Mouse (Mus musculus) cortical plate, adult 2 months (tissue): Measurements from ENCODE around the gene Slc7a5.

ENCODE experiments used
- CTCF ChIP-seq: fragments of 200-500 bp; IDR thresholded peaks from 2 replicates; pipeline ENCODE4 v1.5.1; 2011; ENCODE audit warnings: mild to moderate bottlenecking, control low read depth, low read length; ENCODE audit not compliant: insufficient read depth; ENCODE audit errors: extremely low read depth
- POLR2A ChIP-seq: fragments of 200-500 bp; IDR thresholded peaks from 2 replicates; pipeline ENCODE4 v1.6.1; 2011; ENCODE audit warnings: mild to moderate bottlenecking, low read length, control low read depth; ENCODE audit not compliant: insufficient read depth; ENCODE audit errors: extremely low read depth

GRCm38 (mm10) chr8:121865356-121865755 lies 42.1 kb downstream of the Slc7a5 start:
- TF ChIP-seq CTCF = no peak
- TF ChIP-seq POLR2A = no peak
